Mouse (Mus musculus): ENCODE measurements around the gene Zbtb5.
A peak's percentile ranks its signal among the peaks of the same experiment; 100 is the strongest.

Zbtb5 gene

GRCm38 (mm10) chr4:45012105-45012975 lies at the start of gene Zbtb5:
Zbtb5 (minus strand) TSS chr4:45012412.
- peak; percentile 100 for DNase-seq

GRCm38 (mm10) chr4:45055451-45055850 lies 43.2 kb upstream of the Zbtb5 start:
- DNase-seq, result no peak

GRCm38 (mm10) chr4:45054862-45055261 lies 42.6 kb upstream of the Zbtb5 start:
- no peak for DNase-seq

- DNase-seq, result no peak
Observed at GRCm38 (mm10) chr4:45047956-45048355, 35.7 kb upstream of the Zbtb5 start.

GRCm38 (mm10) chr4:45047286-45047887 lies 35.2 kb upstream of the Zbtb5 start:
- no peak for DNase-seq

GRCm38 (mm10) chr4:45046679-45047078 lies 34.5 kb upstream of the Zbtb5 start:
- DNase-seq, result no peak

GRCm38 (mm10) chr4:45040795-45041194 lies 28.6 kb upstream of the Zbtb5 start:
- peak; percentile 69 for DNase-seq

GRCm38 (mm10) chr4:45039546-45039945 lies 27.3 kb upstream of the Zbtb5 start:
- peak; percentile 64 for DNase-seq

- DNase-seq, result peak; percentile 53
Observed at GRCm38 (mm10) chr4:45038879-45039278, 26.7 kb upstream of the Zbtb5 start.

- peak; percentile 42 for DNase-seq
Observed at GRCm38 (mm10) chr4:45037455-45038410, 25.5 kb upstream of the Zbtb5 start.

GRCm38 (mm10) chr4:45036571-45036970 lies 24.4 kb upstream of the Zbtb5 start:
- DNase-seq, result no peak

GRCm38 (mm10) chr4:45036048-45036447 lies 23.8 kb upstream of the Zbtb5 start:
- DNase-seq, result no peak

GRCm38 (mm10) chr4:45034693-45035628 lies 22.7 kb upstream of the Zbtb5 start:
- peak; percentile 90 for DNase-seq

GRCm38 (mm10) chr4:45032586-45032985 lies 20.4 kb upstream of the Zbtb5 start:
- DNase-seq, result no peak

- no peak for DNase-seq
Observed at GRCm38 (mm10) chr4:45026459-45026858, 14.2 kb upstream of the Zbtb5 start.

GRCm38 (mm10) chr4:45019009-45019408 lies 6.8 kb upstream of the Zbtb5 start:
- no peak for DNase-seq

GRCm38 (mm10) chr4:45018452-45018980 lies 6.3 kb upstream of the Zbtb5 start, which contains the start of gene Polr1e:
Polr1e (plus strand) TSS chr4:45018583.
- DNase-seq, result peak; percentile 98

GRCm38 (mm10) chr4:45015615-45016014 lies 3.4 kb upstream of the Zbtb5 start:
- DNase-seq, result peak; percentile 80

GRCm38 (mm10) chr4:45013537-45013936 lies 1.3 kb upstream of the Zbtb5 start:
- no peak for DNase-seq

- peak; percentile 37 for DNase-seq
Observed at GRCm38 (mm10) chr4:45013031-45013431, 819 bp upstream of the Zbtb5 start.

- peak; percentile 81 for DNase-seq
Observed at GRCm38 (mm10) chr4:45011581-45012104, 569 bp downstream of the Zbtb5 start.

Measured in kidney, adult 9 months (tissue).